Comparison of ENCODE assay signal across 14 mouse cellular contexts in the genomic region with DNA sequence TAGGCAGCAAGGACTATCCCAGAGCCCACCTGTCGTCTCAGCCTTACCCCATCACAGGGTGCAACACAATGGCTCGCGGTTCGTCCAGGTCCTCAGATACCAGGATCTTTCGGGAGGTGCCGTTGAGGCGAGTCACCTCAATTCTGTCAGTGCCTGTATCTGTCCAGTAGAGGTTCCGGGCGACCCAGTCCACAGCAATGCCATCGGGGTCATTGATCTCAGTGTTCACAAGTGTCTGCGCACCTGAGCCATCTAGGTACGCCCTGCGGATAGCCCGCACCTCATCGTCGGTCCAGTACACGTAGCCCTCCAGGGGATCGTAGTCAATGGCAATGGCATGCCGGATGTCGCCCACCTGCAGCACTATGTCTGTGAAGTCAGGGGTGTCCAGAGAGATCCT. TPM values are rescaled to one million over a fixed set of nuclear protein-coding genes. Genes with fewer than 3 reads are reported as not detected.
DNase-seq lines count a peak whose midpoint lies in the region; ATAC-seq lines count a peak whose summit lies in the region.
"Had no signal": no experiment of that assay in that cellular context is flagged by ENCODE, and none has a peak within 500 bp of the region (broad histone marks: within the 10 kb centered on the region; RNA-seq: fewer than 3 reads in every experiment).

No protein-coding gene starts in this region.

- ATAC-seq in forebrain, embryonic 14.5 days: no peak
- no peak for ATAC-seq in heart, embryonic 13.5 days (ENCODE audit: extremely low read depth, insufficient number of reproducible peaks, low FRiP score, low TSS enrichment)
- ATAC-seq: forebrain, embryonic 13.5 days; forebrain, embryonic 16.5 days had no signal

- no peak overlapping the region for H3K4me3 ChIP-seq in forebrain, embryonic 10.5 days
- no peak overlapping the region for H3K4me3 ChIP-seq in forebrain, embryonic 14.5 days (ENCODE audit: low read depth, low read length)
- H3K4me3 ChIP-seq in heart, embryonic 13.5 days: no peak overlapping the region
- H3K4me3 ChIP-seq: embryonic facial prominence, embryonic 12.5 days; embryonic facial prominence, embryonic 15.5 days; erythroblast, embryonic 14.5 days; forebrain, embryonic 13.5 days had no signal

- no peak for DNase-seq in forebrain, embryonic 10.5 days (ENCODE audit: extremely low spot score, low spot score)
- no peak for DNase-seq in forebrain, embryonic 14.5 days (ENCODE audit: low spot score)
- DNase-seq in heart, postnatal 4 days: no peak
- DNase-seq: adrenal gland, adult 2 months; adrenal gland, postnatal 10 days; adrenal gland, postnatal 25 days; cerebellum, adult 8-10 months; embryo, embryonic 11 days had no signal

- H3K27ac ChIP-seq in forebrain, embryonic 10.5 days: 0 out of 2 replicates have a peak overlapping the region, but pooled peaks have one; percentile 44
- H3K27ac ChIP-seq in forebrain, embryonic 14.5 days (ENCODE audit: low read depth, low read length): no peak overlapping the region
- H3K27ac ChIP-seq in heart, embryonic 13.5 days (replicated peaks): no peak overlapping the region
- H3K27ac ChIP-seq: embryonic facial prominence, embryonic 12.5 days; embryonic facial prominence, embryonic 15.5 days; forebrain, embryonic 13.5 days had no signal

- no peak overlapping the region for H3K9ac ChIP-seq in forebrain, embryonic 14.5 days (ENCODE audit: low read length)
- H3K9ac ChIP-seq in heart, embryonic 13.5 days: 0 out of 2 replicates have a peak overlapping the region, but pooled peaks have one; percentile 5
- H3K9ac ChIP-seq: embryonic facial prominence, embryonic 12.5 days; embryonic facial prominence, embryonic 15.5 days; forebrain, embryonic 13.5 days had no signal

- no peak overlapping the region for H3K4me2 ChIP-seq in forebrain, embryonic 14.5 days (ENCODE audit: low read length)
- no peak overlapping the region for H3K4me2 ChIP-seq in heart, embryonic 13.5 days
- H3K4me2 ChIP-seq: embryonic facial prominence, embryonic 12.5 days; embryonic facial prominence, embryonic 15.5 days; forebrain, embryonic 13.5 days had no signal

- WGBS in forebrain, embryonic 10.5 days: 97% methylated on average over 20 of the region's 20 CpGs
- 94% methylated on average over 20 of the region's 20 CpGs for WGBS in forebrain, embryonic 14.5 days
- 93% methylated on average over 20 of the region's 20 CpGs for WGBS in heart, embryonic 13.5 days

- H3K4me1 ChIP-seq in forebrain, embryonic 10.5 days: no peaks in the 10 kb centered on the region
- no peaks in the 10 kb centered on the region for H3K4me1 ChIP-seq in forebrain, embryonic 14.5 days (ENCODE audit: control insufficient read depth, insufficient read depth, low read length)
- peaks cover 10% of the 10 kb centered on the region for H3K4me1 ChIP-seq in heart, embryonic 13.5 days
- H3K4me1 ChIP-seq: embryonic facial prominence, embryonic 12.5 days; forebrain, embryonic 13.5 days had no signal

- peaks cover 71% of the 10 kb centered on the region for H3K36me3 ChIP-seq in forebrain, embryonic 10.5 days (replicated peaks)
- peaks cover 19% of the 10 kb centered on the region for H3K36me3 ChIP-seq in forebrain, embryonic 14.5 days (ENCODE audit: control insufficient read depth, insufficient read depth, low read length)
- peaks cover 50% of the 10 kb centered on the region for H3K36me3 ChIP-seq in heart, embryonic 13.5 days

- H3K9me3 ChIP-seq in forebrain, embryonic 10.5 days: no peaks in the 10 kb centered on the region
- no peaks in the 10 kb centered on the region for H3K9me3 ChIP-seq in forebrain, embryonic 14.5 days (replicated peaks; ENCODE audit: control insufficient read depth, low read length)
- H3K9me3 ChIP-seq in heart, embryonic 13.5 days: no peaks in the 10 kb centered on the region
- H3K9me3 ChIP-seq: embryonic facial prominence, embryonic 12.5 days; embryonic facial prominence, embryonic 15.5 days; forebrain, embryonic 13.5 days had no signal

- no peaks in the 10 kb centered on the region for H3K27me3 ChIP-seq in forebrain, embryonic 10.5 days (ENCODE audit: poor library complexity, severe bottlenecking)
- H3K27me3 ChIP-seq in forebrain, embryonic 14.5 days (replicated peaks; ENCODE audit: control insufficient read depth, insufficient read depth, low read length): no peaks in the 10 kb centered on the region
- no peaks in the 10 kb centered on the region for H3K27me3 ChIP-seq in heart, embryonic 13.5 days (replicated peaks)
- H3K27me3 ChIP-seq: embryonic facial prominence, embryonic 12.5 days; embryonic facial prominence, embryonic 15.5 days; forebrain, embryonic 13.5 days had no signal

RNA-seq across cellular contexts. Expression of a gene that starts 54.5 kb away (rescaled TPM):
- polyA plus RNA-seq in forebrain, embryonic 10.5 days (2016; fragmentation: Nextera tagmentation; extraction: Ambion mirVana): 72.3 and 75.3 TPM in 2 replicates
- 59.9 and 62.4 TPM in 2 replicates for polyA plus RNA-seq in forebrain, embryonic 14.5 days (2014; fragmentation: Nextera tagmentation; extraction: Ambion mirVana)
- polyA plus RNA-seq in heart, embryonic 13.5 days (2015; fragmentation: Nextera tagmentation; extraction: Ambion mirVana): 42.0 and 46.1 TPM in 2 replicates
- 100 to 1,000 TPM; 108 TPM for total RNA-seq in heart, postnatal 4 days (2021)

RNA-seq across cellular contexts. Expression of a gene that starts 56.3 kb away (rescaled TPM):
- 3.6 and 3.9 TPM in 2 replicates for polyA plus RNA-seq in forebrain, embryonic 10.5 days (2016; fragmentation: Nextera tagmentation; extraction: Ambion mirVana)
- 1.8 and 2.1 TPM in 2 replicates for polyA plus RNA-seq in forebrain, embryonic 14.5 days (2014; fragmentation: Nextera tagmentation; extraction: Ambion mirVana)
- polyA plus RNA-seq in heart, embryonic 13.5 days (2015; fragmentation: Nextera tagmentation; extraction: Ambion mirVana): 2.9 and 3.3 TPM in 2 replicates
- 10 to 100 TPM; 43.1 to 46.0 TPM for total RNA-seq in heart, postnatal 4 days (2021)
